Mouse (Mus musculus): ENCODE measurements around the gene Arpp21.

The Arpp21 gene

DNA sequence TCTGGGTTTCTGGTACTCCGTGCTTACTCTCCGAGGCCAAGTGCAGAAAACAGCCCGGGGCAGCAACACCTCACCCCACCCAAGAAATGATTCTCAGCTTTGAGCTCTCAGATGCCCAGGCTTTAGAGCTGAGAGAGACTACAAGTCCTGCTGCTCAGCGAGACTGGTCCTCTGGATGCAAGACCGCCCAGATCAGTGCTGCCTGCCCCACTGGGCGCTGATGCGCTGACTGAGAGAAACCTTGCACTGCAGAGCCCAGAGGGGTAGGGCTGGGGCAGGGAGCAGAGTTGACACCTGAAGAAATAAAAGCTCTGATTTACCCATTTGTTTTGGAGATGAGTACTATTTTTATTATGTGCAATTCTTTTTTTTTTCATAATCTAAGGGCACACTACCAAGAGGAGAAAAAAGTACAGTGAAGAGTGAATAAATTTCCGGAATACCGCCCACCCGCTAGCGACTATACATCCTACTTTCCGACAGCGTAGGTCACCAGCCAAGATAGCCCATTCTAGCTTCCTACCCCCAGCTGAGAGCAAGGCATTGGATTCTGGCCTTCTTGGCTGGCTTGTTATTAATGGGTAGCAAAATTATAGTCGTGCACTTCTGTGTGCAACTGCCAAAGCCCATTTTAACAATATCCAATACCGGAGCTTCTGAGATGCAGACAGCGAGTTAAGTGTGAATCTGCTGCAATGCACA lies at the start of gene Arpp21:
Arpp21 (minus strand) TSS at position 243 of the 702 bp plus-strand sequence.
- DNase-seq (ENCODE audit: low spot score): no peak

DNA sequence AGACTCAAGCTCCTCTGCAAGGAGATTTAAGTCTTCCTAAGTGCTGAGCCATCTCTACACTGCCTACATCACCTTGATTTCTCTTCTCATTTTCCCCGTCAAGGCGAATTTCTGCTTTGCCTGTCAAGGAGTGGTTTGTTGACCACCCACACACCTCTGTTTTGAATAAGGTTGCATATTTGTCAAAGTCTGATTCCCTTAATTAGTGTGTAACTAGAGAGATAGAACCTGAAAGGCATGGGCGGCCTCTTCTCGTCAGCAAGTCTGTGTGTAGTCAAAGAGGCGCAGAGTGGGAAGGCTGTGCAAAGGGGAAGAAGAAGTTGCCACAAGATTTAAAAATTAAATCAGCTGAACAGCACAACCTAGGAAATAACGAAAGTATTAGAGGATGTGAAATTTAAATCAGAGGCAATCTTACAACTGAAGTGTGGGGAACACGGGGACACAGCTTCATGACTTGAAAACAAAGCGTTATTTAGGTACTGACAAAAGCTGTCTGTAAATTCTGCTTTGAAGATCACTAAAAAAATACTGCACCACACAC lies 36.8 kb upstream of the Arpp21 start:
- DNase-seq (ENCODE audit: low spot score): no peak

DNA sequence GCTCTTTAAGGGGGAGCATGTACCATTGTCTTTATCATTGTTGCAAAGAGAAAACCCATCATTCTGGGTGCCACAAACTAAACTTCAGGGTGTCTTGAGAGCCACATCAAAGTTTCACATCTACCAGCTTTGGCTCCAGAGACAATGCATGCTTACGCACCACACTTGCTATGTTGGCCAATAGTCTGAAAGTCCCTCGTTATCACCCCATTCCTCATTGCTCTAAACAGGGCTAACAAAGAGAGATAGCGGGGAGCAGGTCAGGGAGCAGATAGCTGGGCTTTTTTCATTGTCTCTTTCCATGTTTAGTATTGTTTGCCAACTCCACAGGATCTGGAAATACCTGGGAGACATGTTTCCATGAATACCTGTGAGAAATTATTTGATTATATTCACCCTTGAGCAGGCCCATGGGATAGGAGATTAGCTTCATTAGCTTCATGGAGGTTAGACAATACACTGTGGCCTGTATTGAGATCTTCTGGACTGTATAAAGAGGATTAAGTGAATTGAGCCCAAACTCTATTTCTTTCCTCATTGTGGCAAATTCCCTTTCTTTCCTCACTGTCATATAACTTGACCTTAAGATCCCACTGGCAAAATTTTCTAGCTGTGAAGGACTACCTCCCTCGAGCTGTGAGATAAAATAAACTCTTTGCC lies 29.4 kb upstream of the Arpp21 start:
- no peak for DNase-seq (ENCODE audit: low spot score)

DNA sequence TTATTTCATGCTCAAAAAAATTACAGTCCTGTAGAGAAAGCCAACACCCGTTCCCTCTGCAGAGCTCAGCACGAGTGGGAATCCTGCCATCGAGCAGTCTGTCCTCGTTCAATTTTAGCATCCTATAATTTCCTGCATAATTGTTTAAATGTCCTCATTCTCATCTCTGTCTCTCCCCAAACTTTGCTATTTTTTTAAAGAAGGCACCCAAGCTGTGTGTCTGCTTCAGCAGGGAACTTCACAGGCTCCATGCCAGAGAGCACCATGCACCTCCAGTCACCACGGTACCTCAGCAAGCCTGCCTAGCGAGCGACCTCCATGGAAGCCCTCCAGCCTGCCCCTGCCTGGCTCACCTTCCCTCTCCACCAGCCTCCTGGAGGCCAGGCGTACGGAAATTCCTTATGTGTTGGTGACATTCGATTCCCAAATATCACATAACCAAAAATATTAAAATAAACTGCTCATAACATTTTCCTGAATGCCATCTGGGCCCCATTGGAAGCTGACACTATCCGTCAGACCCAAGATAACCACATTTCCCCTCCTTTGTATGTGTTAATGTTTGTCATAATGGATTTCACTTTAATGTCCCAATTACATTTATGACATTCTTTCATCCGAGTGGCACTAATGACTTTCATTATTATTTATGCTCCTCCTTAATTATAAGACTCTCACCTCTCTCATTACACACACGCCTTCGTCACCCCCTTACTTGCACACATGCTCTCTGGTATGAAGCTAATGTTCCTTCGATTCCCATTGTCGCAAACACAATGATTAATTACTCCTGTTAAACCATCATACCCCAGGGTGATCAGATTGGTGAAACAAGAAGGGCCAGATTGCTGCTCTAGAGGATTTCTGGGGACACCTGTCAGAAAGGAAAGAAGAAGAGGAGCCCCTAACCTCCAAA lies 26.5 kb upstream of the Arpp21 start:
- no peak for DNase-seq (ENCODE audit: low spot score)

DNA sequence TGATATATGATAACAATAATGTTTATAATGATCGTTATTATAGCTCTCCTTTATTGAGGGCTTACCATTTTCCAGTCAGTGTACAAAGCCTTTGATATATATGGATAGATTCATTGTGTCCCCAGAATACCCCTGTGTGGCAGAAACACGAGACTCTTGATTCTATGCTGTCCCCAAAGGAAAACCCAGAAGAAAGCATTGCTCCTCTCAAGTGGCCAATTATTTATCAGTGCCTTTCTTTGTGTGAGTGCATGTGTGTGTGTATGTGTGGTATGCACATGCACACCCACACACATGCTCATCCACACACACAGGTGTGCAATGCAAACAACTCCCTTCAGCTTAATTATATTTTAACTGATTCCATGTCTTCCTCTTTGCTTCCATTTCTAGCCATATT lies 25.8 kb upstream of the Arpp21 start:
- no peak for DNase-seq (ENCODE audit: low spot score)

DNA sequence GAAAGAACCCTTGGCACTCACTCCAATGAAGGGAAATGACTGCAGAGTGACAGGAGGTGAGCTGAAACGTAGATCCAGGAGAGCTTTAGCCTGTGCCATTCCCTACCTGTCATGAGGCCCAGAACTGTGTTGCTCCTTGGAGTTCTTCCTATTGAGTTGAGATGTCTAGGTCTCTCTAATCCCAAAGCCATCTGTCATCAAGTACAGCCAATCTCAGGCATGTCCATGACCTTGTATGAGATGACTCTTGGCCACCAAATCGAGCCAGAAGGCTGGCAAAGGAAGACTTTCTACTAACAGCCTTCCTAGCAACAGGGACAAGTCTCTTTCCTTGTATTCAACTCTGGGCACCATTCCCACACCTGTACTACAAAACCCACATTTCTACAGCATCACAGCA lies 25.0 kb upstream of the Arpp21 start:
- DNase-seq (ENCODE audit: low spot score): no peak

DNA sequence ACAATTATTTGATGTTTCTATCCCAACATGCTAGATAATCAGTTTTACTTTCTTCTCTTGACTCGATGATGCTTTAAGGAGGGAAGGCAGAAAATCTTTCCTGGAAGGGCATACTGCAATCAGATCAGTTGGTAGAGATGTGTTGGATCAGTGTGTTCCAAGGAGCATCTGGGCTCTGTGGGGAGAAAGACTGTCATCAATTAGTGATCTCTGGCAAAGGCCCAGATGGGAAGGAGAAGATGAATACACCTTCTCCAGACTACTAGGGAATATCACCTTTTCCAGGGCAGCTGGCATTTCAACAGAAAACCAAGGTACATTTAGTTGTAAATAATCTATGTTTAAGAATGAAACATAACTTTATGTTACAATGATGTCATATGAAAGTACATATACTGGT lies 22.8 kb upstream of the Arpp21 start:
- no peak for DNase-seq (ENCODE audit: low spot score)

DNA sequence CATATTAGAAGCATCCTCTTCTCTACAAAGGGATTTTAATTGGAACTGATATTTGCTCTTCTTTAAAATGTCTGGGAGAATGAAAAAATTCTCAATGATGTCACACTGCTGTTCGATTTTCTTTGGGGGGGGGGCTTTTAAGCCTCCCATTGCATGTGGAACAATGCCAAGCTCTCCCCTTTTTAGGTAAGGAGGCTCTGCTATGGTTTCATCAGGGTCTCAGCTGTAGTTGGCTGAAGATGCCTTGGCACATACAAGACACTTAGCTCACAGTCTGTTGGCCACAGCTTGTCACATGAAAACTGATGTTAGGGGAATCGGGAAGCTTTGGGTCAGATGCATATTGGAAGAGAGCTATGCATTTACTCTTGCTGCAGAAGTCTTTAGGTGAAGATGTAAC lies 20.2 kb upstream of the Arpp21 start:
- DNase-seq (ENCODE audit: low spot score): no peak

DNA sequence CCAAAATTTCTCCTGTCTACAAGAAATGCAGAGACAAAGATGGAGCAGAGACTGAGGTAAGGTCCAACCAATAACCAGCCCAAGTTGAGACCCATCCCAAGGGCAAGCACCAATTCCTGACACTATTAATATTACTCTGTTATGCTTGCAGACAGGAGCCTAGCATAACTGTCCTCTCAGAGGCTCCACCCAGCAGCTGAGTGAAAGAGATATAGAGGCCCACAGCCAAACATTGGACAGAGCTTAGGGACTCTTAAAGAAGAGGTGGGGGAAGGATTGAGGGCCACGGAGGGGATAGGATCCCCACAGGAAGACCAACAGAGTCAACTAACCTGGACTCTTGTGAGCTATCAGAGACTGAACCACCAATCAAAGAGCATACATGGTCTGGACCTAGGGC lies 18.0 kb upstream of the Arpp21 start:
- no peak for DNase-seq (ENCODE audit: low spot score)

DNA sequence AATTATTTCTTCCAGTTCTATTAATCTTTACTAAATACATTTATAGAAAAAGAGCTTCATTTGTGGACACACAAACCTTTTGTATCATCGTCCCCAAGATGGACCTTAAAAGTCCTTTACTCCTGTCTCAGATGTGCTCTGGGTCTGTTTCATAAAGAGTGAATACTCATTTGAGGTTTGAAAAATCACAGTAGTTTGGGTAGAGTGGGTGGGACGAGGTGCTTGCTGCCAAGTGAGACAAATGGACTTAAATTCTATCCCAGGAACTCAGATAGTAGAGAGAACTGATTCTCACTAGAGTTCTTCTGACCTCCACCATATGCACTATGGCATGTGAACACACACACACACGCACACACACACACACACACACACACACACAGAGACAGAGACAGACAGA lies 16.1 kb upstream of the Arpp21 start:
- DNase-seq (ENCODE audit: low spot score): no peak

DNA sequence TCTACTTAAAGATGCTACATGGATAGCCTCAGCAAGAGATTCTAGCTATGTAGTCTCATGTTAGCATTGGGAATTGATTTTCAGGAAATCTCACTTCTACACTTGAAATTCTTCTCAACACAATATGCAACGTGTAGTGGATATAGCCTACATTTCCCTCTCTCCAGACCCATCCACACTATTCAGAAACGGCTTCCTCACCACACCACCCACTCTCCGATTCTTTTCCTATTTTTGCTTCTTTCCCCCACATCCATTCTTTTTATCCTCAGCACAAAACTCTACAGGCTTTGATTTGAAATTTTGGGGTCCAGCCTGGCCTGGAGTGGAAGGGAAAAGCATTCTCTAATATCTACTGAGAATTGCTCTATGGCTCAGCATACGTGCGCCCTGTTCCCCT lies 15.6 kb upstream of the Arpp21 start:
- no peak for DNase-seq (ENCODE audit: low spot score)

DNA sequence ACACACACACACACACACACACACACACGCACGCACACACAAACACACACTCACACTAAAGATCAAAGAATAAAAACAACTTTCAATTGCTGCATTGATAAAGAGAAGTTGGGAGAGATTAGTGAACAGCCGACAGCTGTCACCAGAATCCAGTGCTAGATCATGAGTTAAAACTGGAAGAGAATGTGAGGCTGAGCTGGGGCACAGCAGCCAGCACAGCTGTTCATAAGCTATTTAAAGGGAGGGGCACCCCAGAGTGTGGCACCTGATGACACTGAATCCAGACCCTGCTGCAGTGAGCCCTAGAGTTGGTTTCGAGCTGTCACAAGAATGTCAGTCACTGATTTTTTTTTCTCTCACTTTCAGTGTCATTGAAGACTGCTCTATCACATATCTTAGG lies 14.0 kb upstream of the Arpp21 start:
- no peak for DNase-seq (ENCODE audit: low spot score)

DNA sequence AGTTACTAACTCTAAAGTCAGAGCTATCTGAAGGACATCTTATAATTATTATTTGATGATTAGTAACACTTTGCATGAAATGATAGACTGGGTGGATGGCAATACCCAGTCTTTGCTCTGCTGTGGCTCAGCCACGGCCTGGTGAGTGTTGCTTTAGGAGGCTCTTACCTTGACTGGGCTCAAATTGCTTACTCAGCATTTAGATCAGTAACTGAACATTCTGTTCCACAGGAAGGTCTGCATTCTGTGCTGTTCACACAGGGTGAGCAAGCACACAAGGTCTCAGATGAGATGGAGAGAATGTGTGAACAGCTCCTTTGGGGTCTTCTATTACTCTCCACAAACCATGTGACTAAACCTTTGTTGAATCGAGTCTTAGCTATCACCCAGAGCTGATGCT lies 11.4 kb upstream of the Arpp21 start:
- no peak for DNase-seq (ENCODE audit: low spot score)

DNA sequence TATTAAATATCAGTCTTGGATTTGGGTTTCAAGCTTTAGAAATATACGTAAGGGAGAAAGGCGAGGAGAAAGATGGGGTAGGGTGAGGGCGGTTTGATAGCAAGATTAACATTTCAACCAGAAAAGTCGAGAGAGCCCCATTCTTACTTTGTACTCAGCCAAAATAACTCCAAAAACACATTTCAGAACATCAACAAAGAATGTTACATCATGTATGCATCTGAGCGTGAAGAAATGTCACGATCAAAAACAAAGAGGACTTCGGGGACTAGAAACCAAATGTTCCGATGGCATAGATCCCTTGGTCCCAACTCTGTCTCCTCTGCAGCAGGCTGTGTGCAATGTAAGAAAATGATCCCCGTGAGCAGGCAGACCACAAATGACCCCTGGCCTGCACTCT lies 2.4 kb upstream of the Arpp21 start:
- no peak for DNase-seq (ENCODE audit: low spot score)

DNA sequence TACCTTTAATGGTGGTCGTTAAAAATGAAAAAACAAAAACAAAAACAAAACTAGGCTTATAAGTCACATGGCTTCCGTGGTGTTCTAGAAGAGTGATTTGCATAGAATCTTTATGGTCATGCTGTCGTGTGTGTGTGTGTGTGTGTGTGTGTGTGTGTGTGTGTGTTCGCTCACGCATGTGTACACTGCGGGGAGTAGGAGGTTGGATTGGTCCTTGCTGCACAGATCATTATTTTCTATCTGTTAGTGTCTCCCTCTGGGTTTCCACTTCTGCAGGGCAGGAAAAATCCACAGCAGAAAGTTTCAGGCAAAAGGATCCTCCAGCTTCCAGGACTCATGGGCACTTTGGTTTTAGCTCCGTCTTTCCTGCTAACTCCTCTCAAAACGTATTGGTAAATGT lies 813 bp upstream of the Arpp21 start:
- DNase-seq (ENCODE audit: low spot score): no peak

DNA sequence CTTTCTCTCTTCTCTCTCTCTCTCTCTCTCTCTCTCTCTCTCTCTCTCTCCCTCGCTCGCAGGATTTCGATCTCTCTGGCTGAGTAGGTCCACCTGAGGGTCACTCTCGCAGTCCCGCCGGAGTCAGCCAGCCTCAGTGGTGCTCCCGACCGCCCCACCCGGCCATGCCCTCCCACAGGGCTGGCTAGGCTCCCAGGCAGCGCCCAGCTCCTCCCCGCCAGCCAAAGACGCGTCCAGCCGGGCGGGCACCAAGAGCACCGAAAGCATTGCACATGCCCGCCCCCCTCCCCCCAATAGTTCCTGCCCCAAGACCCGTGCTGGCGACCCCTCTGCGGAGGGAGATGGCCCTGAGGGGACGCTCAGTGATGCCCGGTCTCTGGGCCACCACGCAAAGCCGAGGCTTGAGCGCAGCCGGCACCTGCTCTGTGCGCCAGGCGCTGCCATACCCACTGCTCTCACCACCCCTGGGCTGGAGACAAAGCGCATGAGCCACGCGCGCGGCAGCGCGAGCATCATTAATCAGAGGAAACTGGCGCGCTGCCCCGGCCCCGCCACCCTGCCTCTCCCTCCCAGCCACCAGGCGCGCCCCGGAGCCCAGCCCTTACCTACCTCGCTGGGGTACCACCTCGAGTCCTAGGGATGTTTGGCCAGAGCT lies 570 bp downstream of the Arpp21 start:
- peak; percentile 2 for DNase-seq (ENCODE audit: low spot score)

DNA sequence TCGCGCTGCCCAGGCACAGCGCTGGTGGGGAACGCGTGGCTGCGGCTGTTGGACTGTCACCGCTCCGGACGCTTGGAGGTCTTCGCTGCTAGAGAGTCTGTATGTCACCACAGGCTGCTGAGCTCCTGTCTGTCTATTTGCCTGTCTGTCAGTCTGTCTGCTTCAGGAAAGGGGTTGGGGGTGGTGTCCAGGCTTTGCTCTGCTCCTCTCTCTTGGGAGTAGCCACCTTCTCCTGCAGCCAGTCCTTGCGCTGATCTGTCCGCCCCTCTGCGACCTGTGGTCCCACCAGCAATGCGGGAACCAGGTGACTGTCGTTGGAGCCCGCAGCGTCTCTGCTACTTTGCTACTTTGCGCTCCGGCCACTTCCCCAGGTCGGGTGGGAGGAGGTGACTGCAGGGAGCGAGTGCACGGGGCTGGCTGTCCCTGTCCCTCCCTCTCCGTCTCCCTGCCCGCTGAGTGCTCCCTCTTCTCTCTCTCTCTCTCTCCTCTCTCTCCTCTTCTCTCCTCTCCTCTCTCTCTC lies 1.2 kb downstream of the Arpp21 start:
- DNase-seq (ENCODE audit: low spot score): no peak

DNA sequence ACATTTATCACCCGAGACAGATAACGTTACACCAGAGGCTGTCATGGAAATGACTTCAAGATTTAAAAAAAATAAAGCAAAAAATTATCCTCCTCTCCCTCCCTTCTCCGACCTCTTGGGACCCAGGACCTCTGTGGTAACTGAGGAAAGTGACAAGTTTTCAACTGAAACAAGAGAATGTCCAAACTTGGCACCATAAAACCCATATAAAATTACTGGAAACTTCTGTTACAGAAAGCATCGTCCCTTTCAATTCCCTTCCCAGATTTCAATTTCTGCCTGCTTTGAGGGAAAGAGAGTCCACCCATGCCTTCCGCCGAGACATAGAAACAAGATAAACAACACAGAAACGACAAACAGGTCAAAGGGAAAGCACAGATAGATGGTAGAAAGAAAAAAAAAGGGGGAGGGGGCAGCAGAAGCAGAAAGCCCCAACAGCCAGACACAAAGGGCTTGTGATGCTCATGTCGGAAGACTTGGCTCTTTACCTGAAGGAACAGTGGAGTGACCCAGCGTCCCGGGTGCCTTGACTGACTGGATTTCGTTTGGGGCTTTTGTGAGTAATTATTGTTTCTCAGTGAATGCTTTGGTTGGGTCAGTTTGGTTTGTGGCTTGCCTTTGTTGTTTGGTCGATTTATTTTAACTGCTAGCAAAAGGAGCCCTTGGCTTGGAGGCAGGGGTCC lies 1.8 kb downstream of the Arpp21 start:
- DNase-seq (ENCODE audit: low spot score): no peak

DNA sequence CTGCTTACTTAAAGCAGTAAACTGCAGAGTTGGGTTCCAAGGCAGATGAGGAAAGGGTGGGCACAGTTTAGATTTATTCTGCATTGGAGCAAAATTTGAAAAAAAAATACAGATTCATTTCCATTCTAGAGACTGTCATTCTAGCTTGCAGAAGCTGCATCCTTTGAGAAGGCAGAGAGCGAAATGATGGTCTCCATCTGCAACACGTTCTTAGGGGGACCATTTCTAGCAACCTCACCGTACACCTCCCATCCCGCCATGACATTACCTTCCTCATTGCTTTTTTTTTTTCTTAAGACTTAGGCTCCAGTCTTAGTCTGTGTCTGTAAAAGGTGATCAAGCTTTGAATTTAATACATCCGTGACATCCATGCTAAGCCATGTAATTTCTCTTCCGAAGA lies 2.4 kb downstream of the Arpp21 start:
- no peak for DNase-seq (ENCODE audit: low spot score)

DNA sequence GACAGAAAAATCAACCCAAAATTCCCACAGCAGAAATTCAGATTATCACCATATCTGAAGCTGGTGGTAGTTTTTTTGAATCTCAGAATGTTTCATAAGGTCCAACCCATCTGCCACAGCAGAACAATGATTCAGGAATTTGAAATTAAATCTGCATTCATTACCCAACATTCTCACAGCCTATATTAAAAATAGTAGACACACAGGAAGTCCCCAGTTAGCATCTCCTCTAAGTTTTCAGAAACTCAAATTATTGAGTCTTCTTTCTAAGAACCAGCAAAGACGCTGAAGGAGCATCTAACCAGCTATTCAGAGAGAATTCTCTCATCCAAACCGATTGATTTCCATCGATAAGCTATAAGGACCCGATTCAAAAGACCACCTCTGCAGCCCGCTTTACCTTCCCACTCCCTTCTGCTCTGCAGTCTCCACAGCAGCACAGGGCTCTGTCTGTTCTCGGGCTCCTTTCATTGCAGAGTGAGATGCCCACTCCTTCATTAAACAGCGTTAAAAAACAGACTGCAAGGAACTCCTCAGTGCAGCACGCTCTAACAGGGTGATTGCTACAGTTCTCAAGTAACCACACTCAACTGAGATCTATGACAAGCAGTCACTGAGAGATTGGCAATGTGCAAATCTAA lies 3.7 kb downstream of the Arpp21 start:
- DNase-seq (ENCODE audit: low spot score): no peak

DNA sequence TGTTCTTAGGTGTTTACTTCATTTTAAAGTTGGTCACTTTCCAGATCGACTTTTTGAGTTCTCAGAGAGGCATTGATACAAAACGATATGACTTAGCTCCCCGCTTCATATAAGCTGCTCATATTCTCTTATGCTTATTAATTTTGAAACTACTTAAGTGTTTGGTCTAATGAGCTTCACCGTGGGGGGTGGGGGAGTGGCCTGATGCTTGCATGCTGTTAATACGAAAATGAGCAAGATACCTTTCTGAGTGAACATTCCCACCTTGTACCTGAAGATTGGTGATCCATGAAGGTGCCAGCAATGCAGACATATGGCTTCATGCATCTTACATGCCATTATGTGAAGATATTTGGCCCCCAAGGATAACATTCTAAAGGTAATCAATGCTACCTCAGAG lies 4.4 kb downstream of the Arpp21 start:
- no peak for DNase-seq (ENCODE audit: low spot score)

Data from ovary, postnatal 14 days (tissue).